Mouse (Mus musculus) limb, embryonic 14.5 days (tissue): ENCODE results near the gene Zzz3. TPM values are rescaled to one million over a fixed set of nuclear protein-coding genes. Genes with fewer than 3 reads are reported as not detected.

Experiments used
- ATAC-seq: fragments of 200-750 bp; cut with Nextera tagmentation; 2 replicates; pipeline ENCODE4 v1.8.0; 2017; ENCODE audit warnings: low read depth, moderate number of reproducible peaks, moderate TSS enrichment; ENCODE audit not compliant: low FRiP score
- DNase-seq: peaks from one replicate; pipeline ENCODE4 v3.0.0-alpha.2; 2015; ENCODE audit warnings: low spot score
- H3K27ac ChIP-seq: fragments of 300-500 bp; sonication (generic); replicated peaks from 2 replicates; pipeline ENCODE4 v1.5.1; 2014; ENCODE audit warnings: low read depth, mild to moderate bottlenecking, low read length, moderate library complexity, mixed read lengths
- H3K27me3 ChIP-seq: fragments of 300-500 bp; sonication (generic); 2 replicates; pipeline ENCODE4 v1.6.1; 2014; ENCODE audit warnings: low read length, mixed read lengths; ENCODE audit not compliant: control insufficient read depth, insufficient read depth
- H3K36me3 ChIP-seq: fragments of 300-500 bp; sonication (generic); 2 replicates; pipeline ENCODE4 v1.6.1; 2014; ENCODE audit warnings: mild to moderate bottlenecking, low read length, moderate library complexity, mixed read lengths; ENCODE audit not compliant: control insufficient read depth, insufficient read depth
- H3K4me1 ChIP-seq: fragments of 300-500 bp; sonication (generic); 2 replicates; pipeline ENCODE4 v1.6.1; 2014; ENCODE audit warnings: antibody characterized with exemption, low read length, mixed read lengths; ENCODE audit not compliant: control insufficient read depth, insufficient read depth
- H3K4me2 ChIP-seq: fragments of 300-500 bp; sonication (generic); replicated peaks from 2 replicates; pipeline ENCODE4 v1.6.1; 2014; ENCODE audit warnings: low read depth, mild to moderate bottlenecking, low read length, moderate library complexity; ENCODE audit not compliant: severe bottlenecking
- H3K4me3 ChIP-seq: fragments of 300-500 bp; sonication (generic); replicated peaks from 2 replicates; pipeline ENCODE4 v1.5.1; 2014; ENCODE audit warnings: low read length
- H3K9ac ChIP-seq: fragments of 300-500 bp; sonication (generic); 2 replicates; pipeline ENCODE4 v1.6.1; 2014; ENCODE audit warnings: mild to moderate bottlenecking, low read depth, low read length, moderate library complexity; ENCODE audit not compliant: severe bottlenecking
- H3K9me3 ChIP-seq: fragments of 300-500 bp; sonication (generic); 2 replicates; pipeline ENCODE4 v1.6.1; 2016; ENCODE audit warnings: low read length; ENCODE audit not compliant: control insufficient read depth
- POLR2A ChIP-seq: fragments of 200-500 bp; IDR thresholded peaks from 2 replicates; pipeline ENCODE4 v1.8.0; 2012; ENCODE audit warnings: inconsistent platforms, mild to moderate bottlenecking, moderate library complexity, borderline replicate concordance; ENCODE audit not compliant: insufficient read depth, insufficient read length; ENCODE audit errors: extremely low read depth
- WGBS: fragments of 180-500 bp; shearing (Covaris S2); extraction: QIAGEN DNeasy Blood & Tissue Kit; methylation state at CpG from one replicate; pipeline ENCODE4 v1.1.7; 2014; 5-methylcytosine and 5-hydroxymethylcytosine counted together
- polyA plus RNA-seq, 2 experiments: library from polyadenylated mRNA; depleted of rRNA in 1 of 2; stranded (reverse) in 1 of 2; unstranded in 1 of 2; fragments of >200 nt; fragmentation: Nextera tagmentation in 1 of 2; extraction: Ambion mirVana in 1 of 2; gene quantifications; 2 replicates each; pipeline versions ENCODE4 v1.2.1 to v1.2.3; 2012 to 2014

The Zzz3 gene
- polyA plus RNA-seq, 2 experiments: 36.8 to 53.6 TPM

- Histone ChIP-seq H3K9me3 (no peaks in the 10 kb centered on the region), H3K9ac (no peak overlapping the region), H3K27ac (no peak overlapping the region), H3K4me1 (peaks cover 10% of the 10 kb centered on the region; the same call in 1 of the 2 replicates), H3K36me3 (peaks cover 5% of the 10 kb centered on the region; the same call in 1 of the 2 replicates), H3K4me2 (no peak overlapping the region), H3K4me3 (no peak overlapping the region), H3K27me3 (no peaks in the 10 kb centered on the region)
- ATAC-seq: no peak
- no peak for TF ChIP-seq POLR2A
- DNase-seq: peak; percentile 27
- 62% methylated on average over 4 of the region's 4 CpGs for WGBS
Measured at GRCm38 (mm10) chr3:152467312-152467711, 72.0 kb downstream of the Zzz3 start.

- no peak overlapping the region for H3K4me3 ChIP-seq
- H3K9me3 ChIP-seq: no peaks in the 10 kb centered on the region
- H3K4me1 ChIP-seq: peaks cover 10% of the 10 kb centered on the region; the same call in 1 of the 2 replicates
- no peak overlapping the region for H3K9ac ChIP-seq
- WGBS: 89% methylated on average over 8 of the region's 8 CpGs
- no peaks in the 10 kb centered on the region for H3K27me3 ChIP-seq
- no peak overlapping the region for H3K4me2 ChIP-seq
- ATAC-seq (no peak), DNase-seq (no peak)
- no peak overlapping the region for H3K27ac ChIP-seq
- 0 out of 2 replicates have a peak, but pooled peaks cover 1% of the 10 kb centered on the region for H3K36me3 ChIP-seq
- TF ChIP-seq POLR2A: no peak
Measured at GRCm38 (mm10) chr3:152468032-152468431, 72.8 kb downstream of the Zzz3 start.

- ATAC-seq: no peak
- H3K9me3 ChIP-seq: no peaks in the 10 kb centered on the region
- 70% methylated on average over 12 of the region's 12 CpGs for WGBS
- no peak overlapping the region for H3K9ac ChIP-seq
- H3K27ac ChIP-seq: no peak overlapping the region
- TF ChIP-seq POLR2A: no peak
- no peak overlapping the region for H3K4me2 ChIP-seq
- no peak overlapping the region for H3K4me3 ChIP-seq
- H3K36me3 ChIP-seq: no peaks in the 10 kb centered on the region
- no peaks in the 10 kb centered on the region for H3K27me3 ChIP-seq
- peak; percentile 41 for DNase-seq
- H3K4me1 ChIP-seq: peaks cover 10% of the 10 kb centered on the region; the same call in 1 of the 2 replicates
Measured at GRCm38 (mm10) chr3:152468569-152469041, 73.3 kb downstream of the Zzz3 start.

GRCm38 (mm10) chr3:152469423-152470200 is 74.3 kb downstream of the Zzz3 start:
- H3K4me3 ChIP-seq: no peak overlapping the region
- H3K4me1 ChIP-seq: peaks cover 10% of the 10 kb centered on the region; the same call in 1 of the 2 replicates
- no peak overlapping the region for H3K4me2 ChIP-seq
- H3K27ac ChIP-seq: no peak overlapping the region
- no peak for ATAC-seq
- no peaks in the 10 kb centered on the region for H3K9me3 ChIP-seq
- no peaks in the 10 kb centered on the region for H3K27me3 ChIP-seq
- 57% methylated on average over 18 of the region's 18 CpGs for WGBS
- H3K36me3 ChIP-seq: no peaks in the 10 kb centered on the region
- DNase-seq: no peak
- no peak overlapping the region for H3K9ac ChIP-seq
- TF ChIP-seq POLR2A: no peak

GRCm38 (mm10) chr3:152470347-152470746 is 75.1 kb downstream of the Zzz3 start:
- WGBS: 87% methylated on average over 10 of the region's 10 CpGs

More at GRCm38 (mm10) chr3:152470347-152470746, 75.1 kb downstream of the Zzz3 start:
- Histone ChIP-seq H3K4me1 (peaks cover 10% of the 10 kb centered on the region; the same call in 1 of the 2 replicates), H3K27me3 (no peaks in the 10 kb centered on the region), H3K4me2 (no peak overlapping the region), H3K36me3 (no peaks in the 10 kb centered on the region), H3K27ac (no peak overlapping the region), H3K9ac (no peak overlapping the region), H3K9me3 (no peaks in the 10 kb centered on the region), H3K4me3 (no peak overlapping the region)
- no peak for TF ChIP-seq POLR2A
- DNase-seq: no peak
- ATAC-seq: no peak
